Mouse (Mus musculus) testis, adult 2 months (tissue): ENCODE results near the gene Nav3.

Experiments used
- CTCF ChIP-seq: fragments of 200-500 bp; IDR thresholded peaks from 2 replicates; pipeline ENCODE4 v1.5.1; 2012; ENCODE audit warnings: low read depth, mild to moderate bottlenecking, inconsistent platforms, low read length, moderate library complexity; ENCODE audit not compliant: control insufficient read depth, insufficient read depth, insufficient replicate concordance
- POLR2A ChIP-seq: fragments of 200-500 bp; IDR thresholded peaks from 2 replicates; pipeline ENCODE4 v1.6.1; 2012; ENCODE audit warnings: low read depth, mild to moderate bottlenecking, inconsistent platforms, low read length, moderate library complexity; ENCODE audit not compliant: control insufficient read depth

DNA sequence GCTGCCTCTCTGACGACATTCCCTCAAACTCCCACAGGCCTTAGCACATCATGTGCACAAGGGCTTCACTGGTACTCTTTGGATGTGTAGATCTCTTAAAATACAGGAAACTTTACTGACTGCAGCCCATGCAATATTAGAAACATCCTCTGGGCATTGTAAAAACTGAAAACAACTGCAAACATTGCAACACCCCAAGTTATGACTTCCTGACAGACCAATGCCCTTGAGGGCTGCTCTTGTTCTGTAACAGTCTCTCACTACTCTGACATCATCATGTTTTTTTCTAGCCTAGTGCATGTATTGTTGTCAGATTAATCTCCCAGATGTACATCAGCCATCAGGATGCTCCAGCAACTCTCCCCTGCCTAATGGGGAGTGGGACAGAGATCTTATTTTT, 296.5 kb downstream of the Nav3 start:
- TF ChIP-seq POLR2A, result no peak
- no peak for TF ChIP-seq CTCF
